Mouse (Mus musculus): ENCODE data around the gene F2. TPM values are rescaled to one million over a fixed set of nuclear protein-coding genes. Genes with fewer than 3 reads are reported as not detected.

Gene F2
- polyA plus RNA-seq, 1 experiment from 2014 or later, result 0.29 TPM

GRCm38 (mm10) chr2:91642825-91643415 is 6.7 kb upstream of the F2 start:
- no peak for ATAC-seq (ENCODE audit: low FRiP score)
- no peak overlapping the region for H3K4me2 ChIP-seq (replicated peaks; ENCODE audit: low read depth, low read length)
- 94% methylated on average over 2 of the region's 2 CpGs for WGBS
- no peaks in the 10 kb centered on the region for H3K9me3 ChIP-seq (ENCODE audit: control insufficient read depth, low read length)
- H3K9ac ChIP-seq (ENCODE audit: low read depth, low read length), result no peak overlapping the region
- no peaks in the 10 kb centered on the region for H3K4me1 ChIP-seq (replicated peaks; ENCODE audit: control insufficient read depth, insufficient read depth, low read length)
- H3K27me3 ChIP-seq (ENCODE audit: control insufficient read depth, insufficient read depth, low read length), result no peaks in the 10 kb centered on the region
- H3K36me3 ChIP-seq (ENCODE audit: control insufficient read depth, insufficient read depth, low read length), result peaks cover 19% of the 10 kb centered on the region
- H3K4me3 ChIP-seq (ENCODE audit: low read depth, low read length), result no peak overlapping the region
- DNase-seq (ENCODE audit: low spot score), result no peak
- H3K27ac ChIP-seq (ENCODE audit: low read depth, low read length), result no peak overlapping the region

- Histone ChIP-seq H3K4me1 (replicated peaks; ENCODE audit: control insufficient read depth, insufficient read depth, low read length) (no peaks in the 10 kb centered on the region), H3K9me3 (ENCODE audit: control insufficient read depth, low read length) (no peaks in the 10 kb centered on the region), H3K9ac (ENCODE audit: low read depth, low read length) (no peak overlapping the region), H3K27ac (ENCODE audit: low read depth, low read length) (no peak overlapping the region), H3K27me3 (ENCODE audit: control insufficient read depth, insufficient read depth, low read length) (no peaks in the 10 kb centered on the region), H3K4me2 (replicated peaks; ENCODE audit: low read depth, low read length) (no peak overlapping the region), H3K36me3 (ENCODE audit: control insufficient read depth, insufficient read depth, low read length) (0 out of 2 replicates have a peak, but pooled peaks cover 3% of the 10 kb centered on the region), H3K4me3 (ENCODE audit: low read depth, low read length) (no peak overlapping the region)
- 82% methylated on average over 6 of the region's 6 CpGs for whole genome bisulfite sequencing
- ATAC-seq (ENCODE audit: low FRiP score) (no peak), DNase-seq (ENCODE audit: low spot score) (no peak)
Observed at GRCm38 (mm10) chr2:91638931-91639330, 2.7 kb upstream of the F2 start.

GRCm38 (mm10) chr2:91636727-91637338 is 619 bp upstream of the F2 start:
- no peak for ATAC-seq (ENCODE audit: low FRiP score)
- no peaks in the 10 kb centered on the region for H3K36me3 ChIP-seq (ENCODE audit: control insufficient read depth, insufficient read depth, low read length)
- H3K27me3 ChIP-seq (ENCODE audit: control insufficient read depth, insufficient read depth, low read length), result no peaks in the 10 kb centered on the region
- H3K4me2 ChIP-seq (replicated peaks; ENCODE audit: low read depth, low read length), result no peak overlapping the region
- H3K9ac ChIP-seq (ENCODE audit: low read depth, low read length), result no peak overlapping the region
- WGBS, result 79% methylated on average over 5 of the region's 5 CpGs
- no peaks in the 10 kb centered on the region for H3K9me3 ChIP-seq (ENCODE audit: control insufficient read depth, low read length)
- no peak overlapping the region for H3K27ac ChIP-seq (ENCODE audit: low read depth, low read length)
- no peaks in the 10 kb centered on the region for H3K4me1 ChIP-seq (replicated peaks; ENCODE audit: control insufficient read depth, insufficient read depth, low read length)
- no peak for DNase-seq (ENCODE audit: low spot score)
- H3K4me3 ChIP-seq (ENCODE audit: low read depth, low read length), result no peak overlapping the region

- Histone ChIP-seq H3K4me1 (replicated peaks; ENCODE audit: control insufficient read depth, insufficient read depth, low read length) (no peaks in the 10 kb centered on the region), H3K27ac (ENCODE audit: low read depth, low read length) (no peak overlapping the region), H3K27me3 (ENCODE audit: control insufficient read depth, insufficient read depth, low read length) (no peaks in the 10 kb centered on the region), H3K4me3 (ENCODE audit: low read depth, low read length) (no peak overlapping the region), H3K9me3 (ENCODE audit: control insufficient read depth, low read length) (no peaks in the 10 kb centered on the region), H3K4me2 (replicated peaks; ENCODE audit: low read depth, low read length) (no peak overlapping the region), H3K36me3 (ENCODE audit: control insufficient read depth, insufficient read depth, low read length) (no peaks in the 10 kb centered on the region), H3K9ac (ENCODE audit: low read depth, low read length) (no peak overlapping the region)
- WGBS, result 95% methylated on average over 11 of the region's 11 CpGs
- DNase-seq (ENCODE audit: low spot score) (no peak), ATAC-seq (ENCODE audit: low FRiP score) (no peak)
Observed at GRCm38 (mm10) chr2:91635486-91635885, 728 bp downstream of the F2 start.

GRCm38 (mm10) chr2:91634841-91635240 is 1.4 kb downstream of the F2 start:
- Histone ChIP-seq H3K4me2 (replicated peaks; ENCODE audit: low read depth, low read length) (no peak overlapping the region), H3K27me3 (ENCODE audit: control insufficient read depth, insufficient read depth, low read length) (no peaks in the 10 kb centered on the region), H3K4me1 (replicated peaks; ENCODE audit: control insufficient read depth, insufficient read depth, low read length) (no peaks in the 10 kb centered on the region), H3K27ac (ENCODE audit: low read depth, low read length) (no peak overlapping the region), H3K36me3 (ENCODE audit: control insufficient read depth, insufficient read depth, low read length) (no peaks in the 10 kb centered on the region), H3K9ac (ENCODE audit: low read depth, low read length) (no peak overlapping the region), H3K9me3 (ENCODE audit: control insufficient read depth, low read length) (no peaks in the 10 kb centered on the region), H3K4me3 (ENCODE audit: low read depth, low read length) (no peak overlapping the region)
- 84% methylated on average over 9 of the region's 9 CpGs for WGBS
- ATAC-seq (ENCODE audit: low FRiP score) (no peak), DNase-seq (ENCODE audit: low spot score) (no peak)

GRCm38 (mm10) chr2:91633334-91633977 is 2.8 kb downstream of the F2 start:
- Histone ChIP-seq H3K27me3 (ENCODE audit: control insufficient read depth, insufficient read depth, low read length) (no peaks in the 10 kb centered on the region), H3K4me3 (ENCODE audit: low read depth, low read length) (no peak overlapping the region), H3K27ac (ENCODE audit: low read depth, low read length) (no peak overlapping the region), H3K36me3 (ENCODE audit: control insufficient read depth, insufficient read depth, low read length) (no peaks in the 10 kb centered on the region), H3K9me3 (ENCODE audit: control insufficient read depth, low read length) (no peaks in the 10 kb centered on the region), H3K4me2 (replicated peaks; ENCODE audit: low read depth, low read length) (no peak overlapping the region), H3K4me1 (replicated peaks; ENCODE audit: control insufficient read depth, insufficient read depth, low read length) (no peaks in the 10 kb centered on the region), H3K9ac (ENCODE audit: low read depth, low read length) (no peak overlapping the region)
- 81% methylated on average over 12 of the region's 12 CpGs for WGBS
- DNase-seq (ENCODE audit: low spot score) (no peak), ATAC-seq (ENCODE audit: low FRiP score) (no peak)

- DNase-seq (ENCODE audit: low spot score), result no peak
- WGBS, result 93% methylated on average over 5 of the region's 5 CpGs
- no peak overlapping the region for H3K27ac ChIP-seq (ENCODE audit: low read depth, low read length)
Observed at GRCm38 (mm10) chr2:91632316-91632715, 3.9 kb downstream of the F2 start.

GRCm38 (mm10) chr2:91631826-91632225 is 4.4 kb downstream of the F2 start:
- WGBS, result 88% methylated on average over 5 of the region's 5 CpGs
- Histone ChIP-seq H3K4me3 (ENCODE audit: low read depth, low read length) (no peak overlapping the region), H3K27ac (ENCODE audit: low read depth, low read length) (no peak overlapping the region), H3K4me2 (replicated peaks; ENCODE audit: low read depth, low read length) (no peak overlapping the region), H3K9ac (ENCODE audit: low read depth, low read length) (no peak overlapping the region), H3K36me3 (ENCODE audit: control insufficient read depth, insufficient read depth, low read length) (no peaks in the 10 kb centered on the region), H3K9me3 (ENCODE audit: control insufficient read depth, low read length) (no peaks in the 10 kb centered on the region), H3K27me3 (ENCODE audit: control insufficient read depth, insufficient read depth, low read length) (no peaks in the 10 kb centered on the region), H3K4me1 (replicated peaks; ENCODE audit: control insufficient read depth, insufficient read depth, low read length) (no peaks in the 10 kb centered on the region)
- ATAC-seq (ENCODE audit: low FRiP score) (no peak), DNase-seq (ENCODE audit: low spot score) (no peak)

More at GRCm38 (mm10) chr2:91632316-91632715, 3.9 kb downstream of the F2 start:
- no peaks in the 10 kb centered on the region for H3K36me3 ChIP-seq (ENCODE audit: control insufficient read depth, insufficient read depth, low read length)
- H3K4me1 ChIP-seq (replicated peaks; ENCODE audit: control insufficient read depth, insufficient read depth, low read length), result no peaks in the 10 kb centered on the region
- H3K4me3 ChIP-seq (ENCODE audit: low read depth, low read length), result no peak overlapping the region
- no peak for ATAC-seq (ENCODE audit: low FRiP score)
- H3K4me2 ChIP-seq (replicated peaks; ENCODE audit: low read depth, low read length), result no peak overlapping the region
- no peaks in the 10 kb centered on the region for H3K9me3 ChIP-seq (ENCODE audit: control insufficient read depth, low read length)
- H3K9ac ChIP-seq (ENCODE audit: low read depth, low read length), result no peak overlapping the region
- no peaks in the 10 kb centered on the region for H3K27me3 ChIP-seq (ENCODE audit: control insufficient read depth, insufficient read depth, low read length)

GRCm38 (mm10) chr2:91630384-91630783 is 5.8 kb downstream of the F2 start:
- no peaks in the 10 kb centered on the region for H3K9me3 ChIP-seq (ENCODE audit: control insufficient read depth, low read length)
- no peak overlapping the region for H3K27ac ChIP-seq (ENCODE audit: low read depth, low read length)
- DNase-seq (ENCODE audit: low spot score) (no peak), ATAC-seq (ENCODE audit: low FRiP score) (no peak)
- H3K4me3 ChIP-seq (ENCODE audit: low read depth, low read length), result no peak overlapping the region
- H3K9ac ChIP-seq (ENCODE audit: low read depth, low read length), result no peak overlapping the region
- H3K36me3 ChIP-seq (ENCODE audit: control insufficient read depth, insufficient read depth, low read length), result no peaks in the 10 kb centered on the region
- 93% methylated on average over 12 of the region's 12 CpGs for WGBS
- H3K4me2 ChIP-seq (replicated peaks; ENCODE audit: low read depth, low read length), result no peak overlapping the region
- H3K4me1 ChIP-seq (replicated peaks; ENCODE audit: control insufficient read depth, insufficient read depth, low read length), result no peaks in the 10 kb centered on the region
- H3K27me3 ChIP-seq (ENCODE audit: control insufficient read depth, insufficient read depth, low read length), result no peaks in the 10 kb centered on the region
